Mouse (Mus musculus): ENCODE results near the gene Adamts4. TPM values are rescaled to one million over a fixed set of nuclear protein-coding genes. Genes with fewer than 3 reads are reported as not detected.

The Adamts4 gene
- total and polyA plus RNA-seq, 2 experiments = 0.09 to 0.37 TPM

DNA sequence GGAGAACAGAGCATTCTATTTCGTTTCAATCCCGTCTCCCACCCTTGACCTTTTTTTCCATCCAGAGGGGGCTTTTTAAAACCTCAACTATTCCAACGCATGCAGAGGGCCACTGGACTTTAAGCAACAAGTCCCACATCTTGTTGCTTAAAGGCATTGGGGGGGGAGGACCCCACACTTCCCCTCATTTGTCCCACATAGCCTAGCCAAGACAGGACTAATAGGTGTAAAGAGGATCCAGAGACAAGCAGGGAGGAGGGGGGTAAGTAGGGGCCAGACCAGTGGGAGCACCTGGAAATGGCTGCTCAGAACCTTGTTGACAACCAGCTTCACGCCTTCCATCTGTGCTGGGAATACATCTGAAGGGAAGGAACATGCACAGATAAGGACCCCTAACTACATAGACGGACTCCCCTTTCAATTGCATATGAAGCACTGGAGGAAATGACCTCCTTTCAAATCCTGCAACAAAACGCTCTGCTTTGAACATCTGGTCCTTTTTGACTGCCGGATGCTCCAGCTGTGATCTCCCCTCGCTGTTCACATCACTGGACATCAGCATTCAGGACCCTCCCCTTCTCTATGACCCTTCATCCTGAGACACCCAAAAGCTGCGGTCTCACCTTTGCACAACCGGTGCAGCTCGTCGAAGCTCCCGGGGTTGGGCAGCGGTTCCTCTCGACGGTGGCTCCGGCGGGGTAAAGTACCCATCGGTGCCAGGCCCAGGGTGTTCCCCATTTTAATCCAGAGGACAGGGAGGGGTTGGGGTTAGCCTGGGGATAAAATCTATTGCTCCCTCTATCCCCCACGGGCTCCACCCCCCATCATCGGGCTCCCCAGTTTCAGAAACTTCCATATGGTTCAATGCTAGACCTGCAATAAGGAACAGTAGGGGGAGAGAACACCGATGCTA is 28.7 kb upstream of the Adamts4 start:
- H3K79me2 ChIP-seq (ENCODE audit: control insufficient read depth, insufficient read depth, low read length) = no peaks in the 10 kb centered on the region
- WGBS = 2% methylated on average over 22 of the region's 22 CpGs
- DNase-seq (ENCODE audit: extremely low read depth, low read depth, low spot score) = peak; percentile 70
- H3K36me3 ChIP-seq (ENCODE audit: control insufficient read depth, insufficient read depth, low read length) = peaks cover 38% of the 10 kb centered on the region
- peak overlapping the region; percentile 55 for H3K27ac ChIP-seq (replicated peaks; ENCODE audit: insufficient read depth, low read depth, low read length)
- H3K4me3 ChIP-seq (ENCODE audit: insufficient read depth, low read depth, low read length) = peak overlapping the region; percentile 58
- H3K9ac ChIP-seq (ENCODE audit: low read depth, low read length) = peak overlapping the region; percentile 66
- TF ChIP-seq CTCF (IDR thresholded peaks at IDR 0.05; ENCODE audit: low read depth, low read length) (no peak), POLR2A (IDR thresholded peaks at IDR 0.05; ENCODE audit: extremely low read depth, insufficient read depth, low read length) (peak; percentile 42; the same call in 1 of the 2 replicates)
- H3K27me3 ChIP-seq (ENCODE audit: control insufficient read depth, insufficient read depth, low read length) = no peaks in the 10 kb centered on the region
- peaks cover 13% of the 10 kb centered on the region for H3K4me1 ChIP-seq (ENCODE audit: control insufficient read depth, insufficient read depth, low read length)

DNA sequence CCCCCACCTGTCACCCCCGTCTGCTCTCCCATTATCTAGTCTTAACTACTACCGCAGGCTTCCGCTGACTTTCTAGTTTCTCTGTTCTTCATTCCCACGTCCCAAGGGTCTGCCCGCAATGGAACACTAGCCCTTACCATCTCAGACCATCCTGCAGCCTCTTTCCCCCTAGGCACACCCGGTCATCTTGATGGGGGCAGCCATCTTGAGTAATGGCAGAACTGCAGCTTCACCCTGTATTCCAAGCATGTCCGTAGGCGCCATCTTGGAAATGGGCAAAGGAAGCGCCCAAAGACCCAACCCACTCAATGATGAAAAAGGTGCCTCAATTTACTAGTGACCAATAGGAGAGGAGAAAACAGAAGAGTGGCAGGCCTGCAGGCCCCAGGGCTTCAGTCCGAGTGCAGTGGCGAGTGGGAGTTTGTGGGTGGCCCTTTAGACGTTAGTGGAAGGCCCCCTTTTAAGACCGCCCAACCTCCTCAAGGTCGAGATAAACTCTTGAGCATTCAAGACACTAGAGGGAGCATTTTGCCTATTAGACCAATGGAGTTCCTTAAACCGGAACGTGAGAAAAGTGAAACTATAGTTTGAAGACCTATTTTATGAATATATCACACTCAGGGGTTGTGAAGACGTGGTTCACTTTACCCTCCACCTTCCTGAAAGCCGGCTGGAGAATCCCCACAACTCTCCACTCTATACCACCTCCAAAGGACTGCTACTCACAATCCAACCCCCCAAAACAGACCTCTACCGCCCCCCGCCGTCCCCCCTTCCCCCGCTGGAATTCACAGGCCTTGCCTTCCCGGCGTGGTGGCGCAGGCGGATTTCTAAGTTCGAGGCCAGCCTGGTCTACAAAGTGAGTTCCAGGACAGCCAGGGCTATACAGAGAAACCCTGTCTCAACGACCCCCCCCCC is 27.7 kb upstream of the Adamts4 start, which contains the start of gene Tomm40l:
Gene Tomm40l (minus strand): TSS at position 277 of the 918 bp plus-strand sequence.
- H3K79me2 ChIP-seq (ENCODE audit: control insufficient read depth, insufficient read depth, low read length) = no peaks in the 10 kb centered on the region
- peak within 1 kb of the TSS; percentile 58 for H3K4me3 ChIP-seq (ENCODE audit: insufficient read depth, low read depth, low read length)
- H3K36me3 ChIP-seq (ENCODE audit: control insufficient read depth, insufficient read depth, low read length) = peaks cover 29% of the 10 kb centered on the region
- TF ChIP-seq CTCF (IDR thresholded peaks at IDR 0.05; ENCODE audit: low read depth, low read length) (0 out of 2 replicates have a peak, but pooled peaks have one; percentile 22), POLR2A (IDR thresholded peaks at IDR 0.05; ENCODE audit: extremely low read depth, insufficient read depth, low read length) (peak; percentile 11; the same call in 1 of the 2 replicates)
- DNase-seq (ENCODE audit: extremely low read depth, low read depth, low spot score) = peak; percentile 97
- peaks cover 11% of the 10 kb centered on the region for H3K4me1 ChIP-seq (ENCODE audit: control insufficient read depth, insufficient read depth, low read length)
- H3K27ac ChIP-seq (replicated peaks; ENCODE audit: insufficient read depth, low read depth, low read length) = peak within 1 kb of the TSS; percentile 74
- H3K27me3 ChIP-seq (ENCODE audit: control insufficient read depth, insufficient read depth, low read length) = no peaks in the 10 kb centered on the region
- H3K9ac ChIP-seq (ENCODE audit: low read depth, low read length) = peak within 1 kb of the TSS; percentile 59
- WGBS = 3% methylated on average over 28 of the region's 28 CpGs

DNA sequence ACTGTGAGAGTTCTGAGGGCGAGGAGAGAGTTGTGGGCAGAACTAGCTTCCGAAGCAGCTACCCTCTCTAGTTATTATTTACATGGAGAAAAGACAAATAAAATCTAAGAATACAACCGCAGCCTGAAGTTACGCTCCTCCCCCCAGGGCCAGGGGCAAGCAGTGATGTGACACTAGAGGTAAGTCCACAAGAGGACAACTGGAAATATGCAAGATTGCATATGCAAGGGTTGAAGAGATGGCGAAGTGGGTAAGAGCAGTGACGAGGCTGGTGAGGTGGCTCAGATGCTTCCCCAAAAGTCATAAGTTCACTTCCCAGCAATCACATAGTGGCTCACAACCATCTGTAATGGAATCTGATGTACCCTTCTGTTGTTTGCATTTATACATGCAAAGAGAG is 27.1 kb upstream of the Adamts4 start:
- Histone ChIP-seq H3K27me3 (ENCODE audit: control insufficient read depth, insufficient read depth, low read length) (no peaks in the 10 kb centered on the region), H3K4me3 (ENCODE audit: insufficient read depth, low read depth, low read length) (no peak overlapping the region), H3K27ac (replicated peaks; ENCODE audit: insufficient read depth, low read depth, low read length) (peak overlapping the region; percentile 74), H3K79me2 (ENCODE audit: control insufficient read depth, insufficient read depth, low read length) (no peaks in the 10 kb centered on the region), H3K36me3 (ENCODE audit: control insufficient read depth, insufficient read depth, low read length) (peaks cover 22% of the 10 kb centered on the region), H3K9ac (ENCODE audit: low read depth, low read length) (peak overlapping the region; percentile 52), H3K4me1 (ENCODE audit: control insufficient read depth, insufficient read depth, low read length) (peaks cover 11% of the 10 kb centered on the region)
- no peak for TF ChIP-seq CTCF (IDR thresholded peaks at IDR 0.05; ENCODE audit: low read depth, low read length)
- no peak for TF ChIP-seq POLR2A (IDR thresholded peaks at IDR 0.05; ENCODE audit: extremely low read depth, insufficient read depth, low read length)
- peak; percentile 66 for DNase-seq (ENCODE audit: extremely low read depth, low read depth, low spot score)
- 24% methylated on average over 6 of the region's 6 CpGs for WGBS

DNA sequence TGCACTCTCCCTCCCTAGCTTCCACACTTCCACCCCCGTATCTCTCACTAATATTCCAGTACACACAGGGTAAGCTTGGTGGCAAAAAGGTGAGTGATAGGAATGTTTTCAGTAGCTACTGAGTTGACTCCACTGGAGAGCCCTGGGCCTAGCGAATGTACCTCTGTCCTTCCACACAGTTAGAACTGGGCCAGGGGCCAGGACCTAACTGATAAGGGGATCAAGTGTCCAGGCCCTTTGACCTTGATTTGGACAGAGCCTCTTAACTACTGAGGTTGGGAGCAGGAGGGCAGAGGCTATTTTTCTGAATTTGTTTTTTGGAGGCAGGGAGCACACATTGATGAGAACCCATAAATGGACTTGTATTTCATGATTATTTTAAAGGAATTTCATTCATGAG is 26.4 kb upstream of the Adamts4 start:
- no peak overlapping the region for H3K4me3 ChIP-seq (ENCODE audit: insufficient read depth, low read depth, low read length)
- H3K36me3 ChIP-seq (ENCODE audit: control insufficient read depth, insufficient read depth, low read length) = peaks cover 17% of the 10 kb centered on the region; the same call in 1 of the 2 replicates
- WGBS = 17% methylated on average over 2 of the region's 2 CpGs
- TF ChIP-seq POLR2A (IDR thresholded peaks at IDR 0.05; ENCODE audit: extremely low read depth, insufficient read depth, low read length) (no peak), CTCF (IDR thresholded peaks at IDR 0.05; ENCODE audit: low read depth, low read length) (no peak)
- H3K27ac ChIP-seq (replicated peaks; ENCODE audit: insufficient read depth, low read depth, low read length) = peak overlapping the region; percentile 95
- H3K79me2 ChIP-seq (ENCODE audit: control insufficient read depth, insufficient read depth, low read length) = no peaks in the 10 kb centered on the region
- H3K4me1 ChIP-seq (ENCODE audit: control insufficient read depth, insufficient read depth, low read length) = peaks cover 11% of the 10 kb centered on the region
- H3K9ac ChIP-seq (ENCODE audit: low read depth, low read length) = no peak overlapping the region
- peak; percentile 99 for DNase-seq (ENCODE audit: extremely low read depth, low read depth, low spot score)
- H3K27me3 ChIP-seq (ENCODE audit: control insufficient read depth, insufficient read depth, low read length) = no peaks in the 10 kb centered on the region

DNA sequence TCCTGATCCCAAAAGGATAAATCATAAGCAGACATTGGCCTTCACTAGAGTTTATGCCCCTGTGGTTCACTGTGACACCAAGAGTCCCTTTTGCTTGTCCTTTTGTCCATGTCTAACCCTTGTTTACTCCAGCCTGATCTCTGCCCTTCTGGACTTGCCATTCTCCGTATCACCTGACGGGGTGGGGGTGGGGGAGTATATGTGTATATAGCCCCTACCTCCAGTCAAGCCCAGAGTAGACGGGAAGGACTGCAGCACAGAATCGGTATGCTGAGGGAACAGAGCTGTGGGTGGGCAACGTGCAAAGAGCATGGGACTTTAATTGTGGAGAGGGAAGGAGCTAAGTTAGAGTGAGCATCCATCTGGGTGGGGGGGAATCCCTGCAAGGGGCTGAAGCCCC is 25.4 kb upstream of the Adamts4 start, which contains the start of gene Apoa2:
Gene Apoa2 (plus strand): TSS at position 198 of the 400 bp plus-strand sequence.
- Histone ChIP-seq H3K27ac (replicated peaks; ENCODE audit: insufficient read depth, low read depth, low read length) (peak within 1 kb of the TSS; percentile 95), H3K4me3 (ENCODE audit: insufficient read depth, low read depth, low read length) (peak within 1 kb of the TSS; percentile 98), H3K4me1 (ENCODE audit: control insufficient read depth, insufficient read depth, low read length) (peaks cover 14% of the 10 kb centered on the region), H3K36me3 (ENCODE audit: control insufficient read depth, insufficient read depth, low read length) (peaks cover 6% of the 10 kb centered on the region; the same call in 1 of the 2 replicates), H3K27me3 (ENCODE audit: control insufficient read depth, insufficient read depth, low read length) (no peaks in the 10 kb centered on the region), H3K79me2 (ENCODE audit: control insufficient read depth, insufficient read depth, low read length) (no peaks in the 10 kb centered on the region), H3K9ac (ENCODE audit: low read depth, low read length) (peak within 1 kb of the TSS; percentile 84)
- WGBS = 12% methylated on average over 5 of the region's 5 CpGs
- peak; percentile 98 for DNase-seq (ENCODE audit: extremely low read depth, low read depth, low spot score)
- TF ChIP-seq CTCF (IDR thresholded peaks at IDR 0.05; ENCODE audit: low read depth, low read length) (no peak), POLR2A (IDR thresholded peaks at IDR 0.05; ENCODE audit: extremely low read depth, insufficient read depth, low read length) (peak; percentile 97)

Data from liver, adult 2 months (tissue).